ENCODE assay signal across 10 mouse cellular contexts in the genomic region with DNA sequence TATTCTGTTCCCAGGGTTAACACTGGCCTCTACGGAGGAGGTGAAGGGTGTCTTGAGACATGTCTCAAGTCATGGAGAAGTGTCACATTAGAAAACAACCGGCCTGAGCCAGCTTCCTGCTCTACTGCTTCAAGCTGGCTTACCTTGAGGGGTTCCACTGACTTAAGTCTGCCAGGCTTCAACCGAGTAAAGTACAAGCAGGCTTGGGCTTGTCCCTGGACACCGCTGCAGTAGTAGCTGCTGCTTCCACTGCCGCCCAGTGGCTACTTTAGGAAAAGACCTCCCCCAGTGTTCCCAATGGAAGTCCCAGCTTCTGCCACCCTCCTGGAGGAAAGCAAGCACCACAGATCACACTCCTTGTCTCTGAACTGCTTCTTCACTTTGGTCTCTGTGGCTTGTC. TPM values are rescaled to one million over a fixed set of nuclear protein-coding genes. Genes with fewer than 3 reads are reported as not detected.
DNase-seq lines count a peak whose midpoint lies in the region; ATAC-seq and TF ChIP-seq lines count a peak whose summit lies in the region.
"Had no signal": no experiment of that assay in that cellular context is flagged by ENCODE, and none has a peak within 500 bp of the region (broad histone marks: within the 10 kb centered on the region; RNA-seq: fewer than 3 reads in every experiment).

No protein-coding gene starts in this region.

- no peaks in the 10 kb centered on the region for H3K9me3 ChIP-seq in heart, embryonic 16.5 days (replicated peaks; ENCODE audit: control insufficient read depth, low read length)
- no peaks in the 10 kb centered on the region for H3K9me3 ChIP-seq in MEL (replicated peaks; ENCODE audit: insufficient read depth, low read length)
- H3K9me3 ChIP-seq in embryonic facial prominence, embryonic 13.5 days: no peaks in the 10 kb centered on the region
- H3K9me3 ChIP-seq in intestine, postnatal 0 days (ENCODE audit: control insufficient read depth): no peaks in the 10 kb centered on the region
- no peaks in the 10 kb centered on the region for H3K9me3 ChIP-seq in limb, embryonic 10.5 days (replicated peaks)

- TF ChIP-seq CTCF in MEL (IDR thresholded peaks at IDR 0.05 in 2 of 3, conservative IDR thresholded peaks at IDR 0.05 in 1 of 3; ENCODE audit: control insufficient read depth in 1 of 3, insufficient read depth in 1 of 3, low read depth in 2 of 3, low read length in 3 of 3, poor library complexity in 1 of 3, severe bottlenecking in 1 of 3): peak in 2 of 3 experiments; percentile 25 to 42; a peak in 4 of 6 replicates
- TF ChIP-seq CTCF in intestine, postnatal 0 days (IDR thresholded peaks at IDR 0.05; ENCODE audit: low read depth): peak; percentile 73

- WGBS in heart, embryonic 16.5 days: 19% methylated on average over 5 of the region's 5 CpGs
- WGBS in embryonic facial prominence, embryonic 13.5 days: 20% methylated on average over 5 of the region's 5 CpGs
- 26% methylated on average over 5 of the region's 5 CpGs for WGBS in intestine, postnatal 0 days
- 15% methylated on average over 5 of the region's 5 CpGs for WGBS in limb, embryonic 10.5 days

- no peak overlapping the region for H3K4me3 ChIP-seq in heart, embryonic 16.5 days (ENCODE audit: low read length)
- H3K4me3 ChIP-seq in MEL (ENCODE audit: control insufficient read depth in 1 of 2, insufficient read depth in 1 of 2, low read depth in 2 of 2, low read length in 2 of 2): no peak overlapping the region
- H3K4me3 ChIP-seq in embryonic facial prominence, embryonic 13.5 days: no peak overlapping the region
- H3K4me3 ChIP-seq in intestine, postnatal 0 days (ENCODE audit: low read depth, low read length): no peak overlapping the region
- no peak overlapping the region for H3K4me3 ChIP-seq in limb, embryonic 10.5 days

- no peaks in the 10 kb centered on the region for H3K4me1 ChIP-seq in heart, embryonic 16.5 days (ENCODE audit: control insufficient read depth, insufficient read depth, low read length)
- H3K4me1 ChIP-seq in MEL (ENCODE audit: control insufficient read depth in 1 of 2, insufficient read depth in 2 of 2, low read length in 2 of 2): no peaks in the 10 kb centered on the region
- H3K4me1 ChIP-seq in embryonic facial prominence, embryonic 13.5 days: no peaks in the 10 kb centered on the region
- H3K4me1 ChIP-seq in intestine, postnatal 0 days (replicated peaks; ENCODE audit: control insufficient read depth, insufficient read depth, low read length): no peaks in the 10 kb centered on the region
- no peaks in the 10 kb centered on the region for H3K4me1 ChIP-seq in limb, embryonic 10.5 days

- TF ChIP-seq RAD21 in MEL (IDR thresholded peaks at IDR 0.05; ENCODE audit: low read depth, low read length): peak; percentile 21

- no peaks in the 10 kb centered on the region for H3K36me3 ChIP-seq in heart, embryonic 16.5 days (ENCODE audit: control insufficient read depth, insufficient read depth)
- no peaks in the 10 kb centered on the region for H3K36me3 ChIP-seq in MEL (ENCODE audit: control insufficient read depth in 1 of 2, insufficient read depth in 2 of 2, low read length in 2 of 2)
- no peaks in the 10 kb centered on the region for H3K36me3 ChIP-seq in embryonic facial prominence, embryonic 13.5 days
- H3K36me3 ChIP-seq in intestine, postnatal 0 days (ENCODE audit: control insufficient read depth, insufficient read depth): no peaks in the 10 kb centered on the region
- H3K36me3 ChIP-seq in limb, embryonic 10.5 days: no peaks in the 10 kb centered on the region

- H3K27ac ChIP-seq in heart, embryonic 16.5 days (ENCODE audit: low read length): no peak overlapping the region
- H3K27ac ChIP-seq in MEL (ENCODE audit: control insufficient read depth, low read depth, low read length): no peak overlapping the region
- H3K27ac ChIP-seq in embryonic facial prominence, embryonic 13.5 days: no peak overlapping the region
- no peak overlapping the region for H3K27ac ChIP-seq in intestine, postnatal 0 days (ENCODE audit: low read depth, low read length)
- no peak overlapping the region for H3K27ac ChIP-seq in limb, embryonic 10.5 days

- no peak for DNase-seq in heart, adult 11 months
- DNase-seq in MEL (ENCODE audit: low read depth, low spot score): no peak
- peak; percentile 41 for DNase-seq in limb, embryonic 10.5 days (ENCODE audit: low spot score)
- DNase-seq in right cerebral cortex, postnatal 25 days: peak; percentile 37
- no peak for DNase-seq in thymus, postnatal 10 days (ENCODE audit: low spot score in 2 of 2)

- no peak overlapping the region for H3K4me2 ChIP-seq in heart, embryonic 16.5 days (ENCODE audit: low read depth, low read length)
- no peak overlapping the region for H3K4me2 ChIP-seq in embryonic facial prominence, embryonic 13.5 days
- H3K4me2 ChIP-seq in intestine, postnatal 0 days (replicated peaks; ENCODE audit: low read depth): no peak overlapping the region

- no peak for TF ChIP-seq EP300 in MEL (IDR thresholded peaks at IDR 0.05; ENCODE audit: low read depth in 1 of 2, low read length in 2 of 2)

- H3K79me2 ChIP-seq in MEL (ENCODE audit: control insufficient read depth, insufficient read depth, low read length, poor library complexity): no peaks in the 10 kb centered on the region

- no peak for TF ChIP-seq POLR2A in MEL (IDR thresholded peaks at IDR 0.05; ENCODE audit: control insufficient read depth in 1 of 2, insufficient read depth in 1 of 2, low read depth in 1 of 2, low read length in 2 of 2, poor library complexity in 1 of 2)

- 0 out of 2 replicates have a peak, but pooled peaks have one; percentile 4 for ATAC-seq in heart, embryonic 16.5 days (replicated peaks; ENCODE audit: extremely low read depth, insufficient read depth, low FRiP score)
- 0 out of 2 replicates have a peak, but pooled peaks have one; percentile 48 for ATAC-seq in embryonic facial prominence, embryonic 13.5 days (ENCODE audit: insufficient number of reproducible peaks, insufficient read depth, low FRiP score, low TSS enrichment, low read depth)
- ATAC-seq in intestine, postnatal 0 days: no peak

- H3K9ac ChIP-seq in heart, embryonic 16.5 days (ENCODE audit: low read length): no peak overlapping the region
- no peak overlapping the region for H3K9ac ChIP-seq in MEL (ENCODE audit: control insufficient read depth, low read depth, low read length, poor library complexity, severe bottlenecking)
- H3K9ac ChIP-seq in embryonic facial prominence, embryonic 13.5 days: no peak overlapping the region
- no peak overlapping the region for H3K9ac ChIP-seq in intestine, postnatal 0 days (ENCODE audit: low read depth, low read length)

- H3K27me3 ChIP-seq in heart, embryonic 16.5 days (ENCODE audit: control insufficient read depth, insufficient read depth, low read length): no peaks in the 10 kb centered on the region; the same call in 1 of the 2 replicates
- no peaks in the 10 kb centered on the region for H3K27me3 ChIP-seq in MEL (ENCODE audit: control insufficient read depth in 1 of 2, insufficient read depth in 2 of 2, low read length in 2 of 2)
- H3K27me3 ChIP-seq in embryonic facial prominence, embryonic 13.5 days: peaks cover 55% of the 10 kb centered on the region
- H3K27me3 ChIP-seq in intestine, postnatal 0 days (replicated peaks; ENCODE audit: control insufficient read depth, insufficient read depth, low read length): peaks cover 7% of the 10 kb centered on the region; the same call in 1 of the 2 replicates
- peaks cover 93% of the 10 kb centered on the region for H3K27me3 ChIP-seq in limb, embryonic 10.5 days (ENCODE audit: low read depth, poor library complexity, severe bottlenecking)

RNA-seq across cellular contexts. Expression of gene P2ry4, which starts 2.8 kb away (rescaled TPM):
- 0.05 TPM in 1 of 2 replicates, not detected in the other for polyA plus RNA-seq in heart, embryonic 16.5 days (2015; fragmentation: Nextera tagmentation; extraction: Ambion mirVana)
- not detected in 2 replicates for total RNA-seq in MEL (2012; rRNA removed)
- not detected for polyA plus RNA-seq in MEL (2012; ENCODE audit: insufficient read depth in 1 of 2, insufficient read length in 2 of 2, low read depth in 1 of 2, low replicate concordance in 2 of 2, missing spikeins in 1 of 2)
- not detected in 2 replicates for polyA plus RNA-seq in embryonic facial prominence, embryonic 13.5 days (2015; fragmentation: Nextera tagmentation; extraction: Ambion mirVana)
- polyA plus RNA-seq in intestine, postnatal 0 days (2015; fragmentation: Nextera tagmentation; extraction: Ambion mirVana): 0.44 and 0.53 TPM in 2 replicates
- polyA plus RNA-seq in limb, embryonic 10.5 days (2016; fragmentation: Nextera tagmentation; extraction: Ambion mirVana): not detected in 2 replicates
- total RNA-seq: adrenal gland, adult 18-20 months had no signal

RNA-seq across cellular contexts. Expression of gene Arr3, which starts 7.9 kb away (rescaled TPM):
- polyA plus RNA-seq in heart, embryonic 16.5 days (2015; fragmentation: Nextera tagmentation; extraction: Ambion mirVana): 1.2 and 1.3 TPM in 2 replicates
- not detected in 2 replicates for total RNA-seq in MEL (2012; rRNA removed)
- not detected for polyA plus RNA-seq in MEL (2012; ENCODE audit: insufficient read depth in 1 of 2, insufficient read length in 2 of 2, low read depth in 1 of 2, low replicate concordance in 2 of 2, missing spikeins in 1 of 2)
- not detected in 2 replicates for polyA plus RNA-seq in embryonic facial prominence, embryonic 13.5 days (2015; fragmentation: Nextera tagmentation; extraction: Ambion mirVana)
- not detected in 2 replicates for polyA plus RNA-seq in intestine, postnatal 0 days (2015; fragmentation: Nextera tagmentation; extraction: Ambion mirVana)
- polyA plus RNA-seq in limb, embryonic 10.5 days (2016; fragmentation: Nextera tagmentation; extraction: Ambion mirVana): not detected in 2 replicates
- total RNA-seq: adrenal gland, adult 18-20 months had no signal

RNA-seq across cellular contexts. Expression of gene Awat1, which starts 25.4 kb away (rescaled TPM):
- polyA plus RNA-seq in heart, embryonic 16.5 days (2015; fragmentation: Nextera tagmentation; extraction: Ambion mirVana): not detected in 2 replicates
- total RNA-seq in MEL (2012; rRNA removed): not detected in 2 replicates
- not detected for polyA plus RNA-seq in MEL (2012; ENCODE audit: insufficient read depth in 1 of 2, insufficient read length in 2 of 2, low read depth in 1 of 2, low replicate concordance in 2 of 2, missing spikeins in 1 of 2)
- not detected in 2 replicates for polyA plus RNA-seq in embryonic facial prominence, embryonic 13.5 days (2015; fragmentation: Nextera tagmentation; extraction: Ambion mirVana)
- not detected in 2 replicates for polyA plus RNA-seq in intestine, postnatal 0 days (2015; fragmentation: Nextera tagmentation; extraction: Ambion mirVana)
- not detected in 2 replicates for polyA plus RNA-seq in limb, embryonic 10.5 days (2016; fragmentation: Nextera tagmentation; extraction: Ambion mirVana)
- total RNA-seq: adrenal gland, adult 18-20 months; layer of hippocampus, postnatal 25 days had no signal

RNA-seq across cellular contexts. Expression of gene Kif4, which starts 28.1 kb away (rescaled TPM):
- 22.9 and 23.5 TPM in 2 replicates for polyA plus RNA-seq in heart, embryonic 16.5 days (2015; fragmentation: Nextera tagmentation; extraction: Ambion mirVana)
- total RNA-seq in MEL (2012; rRNA removed): 30.2 and 31.1 TPM in 2 replicates
- polyA plus RNA-seq in MEL (2012; ENCODE audit: insufficient read depth in 1 of 2, insufficient read length in 2 of 2, low read depth in 1 of 2, low replicate concordance in 2 of 2, missing spikeins in 1 of 2): 100 to 1,000 TPM in 1 of 2 experiments, 10 to 100 TPM in 1; 35.2 to 153 TPM
- 27.1 and 27.9 TPM in 2 replicates for polyA plus RNA-seq in embryonic facial prominence, embryonic 13.5 days (2015; fragmentation: Nextera tagmentation; extraction: Ambion mirVana)
- polyA plus RNA-seq in intestine, postnatal 0 days (2015; fragmentation: Nextera tagmentation; extraction: Ambion mirVana): 3.5 and 4.0 TPM in 2 replicates
- 32.8 and 39.7 TPM in 2 replicates for polyA plus RNA-seq in limb, embryonic 10.5 days (2016; fragmentation: Nextera tagmentation; extraction: Ambion mirVana)

RNA-seq across cellular contexts. Expression of gene Pdzd11, which starts 28.9 kb away (rescaled TPM):
- polyA plus RNA-seq in heart, embryonic 16.5 days (2015; fragmentation: Nextera tagmentation; extraction: Ambion mirVana): 88.9 and 100 TPM in 2 replicates
- 41.3 and 41.9 TPM in 2 replicates for total RNA-seq in MEL (2012; rRNA removed)
- polyA plus RNA-seq in MEL (2012; ENCODE audit: insufficient read depth in 1 of 2, insufficient read length in 2 of 2, low read depth in 1 of 2, low replicate concordance in 2 of 2, missing spikeins in 1 of 2): 10 to 100 TPM in 1 of 2 experiments, not detected in 1; 66.5 TPM
- 117 and 133 TPM in 2 replicates for polyA plus RNA-seq in embryonic facial prominence, embryonic 13.5 days (2015; fragmentation: Nextera tagmentation; extraction: Ambion mirVana)
- polyA plus RNA-seq in intestine, postnatal 0 days (2015; fragmentation: Nextera tagmentation; extraction: Ambion mirVana): 64.4 and 71.0 TPM in 2 replicates
- polyA plus RNA-seq in limb, embryonic 10.5 days (2016; fragmentation: Nextera tagmentation; extraction: Ambion mirVana): 111 and 119 TPM in 2 replicates

Comparison
In these comparisons a context has a peak if more than half of its experiments do, and no peak if none do; other contexts are left out.
1. DNase-seq: peak in limb, embryonic 10.5 days (single experiment) and right cerebral cortex, postnatal 25 days (single experiment); none in heart, adult 11 months (single experiment), MEL (single experiment) and thymus, postnatal 10 days (0 of 2).